Mouse (Mus musculus): Measurements from ENCODE around the gene Vwa5b1. TPM values are rescaled to one million over a fixed set of nuclear protein-coding genes. Genes with fewer than 3 reads are reported as not detected.

Vwa5b1 gene
- not detected for total RNA-seq (2021)
- long read RNA-seq, experiment 1 = 0 reads
- long read RNA-seq, experiment 2 = 0 reads

- DNase-seq (ENCODE audit: low spot score in 2 of 2) = no peak
Observed at GRCm38 (mm10) chr4:138635428-138636145, at the start of gene Vwa5b1. TSS of gene Vwa5b1 (minus strand) at chr4:138635884.

- DNase-seq (ENCODE audit: low spot score in 2 of 2) = no peak
Observed at GRCm38 (mm10) chr4:138682760-138683159, 47.1 kb upstream of the Vwa5b1 start.

GRCm38 (mm10) chr4:138680124-138680523 lies 44.4 kb upstream of the Vwa5b1 start:
- DNase-seq (ENCODE audit: low spot score in 2 of 2) = no peak

GRCm38 (mm10) chr4:138677579-138677978 lies 41.9 kb upstream of the Vwa5b1 start:
- no peak for DNase-seq (ENCODE audit: low spot score in 2 of 2)

GRCm38 (mm10) chr4:138676480-138676879 lies 40.8 kb upstream of the Vwa5b1 start:
- DNase-seq (ENCODE audit: low spot score in 2 of 2) = peak in 1 of 2 experiments; percentile 14

- no peak for DNase-seq (ENCODE audit: low spot score in 2 of 2)
Observed at GRCm38 (mm10) chr4:138672160-138672559, 36.5 kb upstream of the Vwa5b1 start.

- DNase-seq (ENCODE audit: low spot score in 2 of 2) = no peak
Observed at GRCm38 (mm10) chr4:138670093-138670889, 34.6 kb upstream of the Vwa5b1 start.

- peak in 1 of 2 experiments; percentile 4 for DNase-seq (ENCODE audit: low spot score in 2 of 2)
Observed at GRCm38 (mm10) chr4:138666521-138666920, 30.8 kb upstream of the Vwa5b1 start.

GRCm38 (mm10) chr4:138659936-138660602 lies 24.4 kb upstream of the Vwa5b1 start:
- DNase-seq (ENCODE audit: low spot score in 2 of 2) = no peak

- peak in 1 of 2 experiments; percentile 14 for DNase-seq (ENCODE audit: low spot score in 2 of 2)
Observed at GRCm38 (mm10) chr4:138653056-138653455, 17.4 kb upstream of the Vwa5b1 start.

- DNase-seq (ENCODE audit: low spot score in 2 of 2) = no peak
Observed at GRCm38 (mm10) chr4:138651881-138652280, 16.2 kb upstream of the Vwa5b1 start.

- no peak for DNase-seq (ENCODE audit: low spot score in 2 of 2)
Observed at GRCm38 (mm10) chr4:138648096-138648635, 12.5 kb upstream of the Vwa5b1 start.

- DNase-seq (ENCODE audit: low spot score in 2 of 2) = peak in 1 of 2 experiments; percentile 10
Observed at GRCm38 (mm10) chr4:138642272-138642671, 6.6 kb upstream of the Vwa5b1 start.

- DNase-seq (ENCODE audit: low spot score in 2 of 2) = no peak
Observed at GRCm38 (mm10) chr4:138636146-138636511, 445 bp upstream of the Vwa5b1 start.

- DNase-seq (ENCODE audit: low spot score in 2 of 2) = no peak
Observed at GRCm38 (mm10) chr4:138628256-138628655, 7.4 kb downstream of the Vwa5b1 start.

GRCm38 (mm10) chr4:138614454-138614853 lies 21.2 kb downstream of the Vwa5b1 start:
- DNase-seq (ENCODE audit: low spot score in 2 of 2) = no peak

- DNase-seq (ENCODE audit: low spot score in 2 of 2) = no peak
Observed at GRCm38 (mm10) chr4:138601926-138602325, 33.8 kb downstream of the Vwa5b1 start.

GRCm38 (mm10) chr4:138597904-138598347 lies 37.8 kb downstream of the Vwa5b1 start:
- DNase-seq (ENCODE audit: low spot score in 2 of 2) = peak; percentile 35 to 36

GRCm38 (mm10) chr4:138596391-138597130 lies 39.1 kb downstream of the Vwa5b1 start:
- no peak for DNase-seq (ENCODE audit: low spot score in 2 of 2)

GRCm38 (mm10) chr4:138584946-138585345 lies 50.7 kb downstream of the Vwa5b1 start:
- no peak for DNase-seq (ENCODE audit: low spot score in 2 of 2)

GRCm38 (mm10) chr4:138582446-138582845 lies 53.2 kb downstream of the Vwa5b1 start:
- DNase-seq (ENCODE audit: low spot score in 2 of 2) = no peak

Data from adrenal gland, adult 18-20 months (tissue).